Mouse (Mus musculus) left cerebral cortex, postnatal 10 days (tissue): ENCODE results near the gene Ankra2. TPM values are rescaled to one million over a fixed set of nuclear protein-coding genes. Genes with fewer than 3 reads are reported as not detected.

Source experiments
- total RNA-seq, 2 experiments: library from RNA; stranded (reverse); gene quantifications; 2 replicates each; pipeline ENCODE4 v1.2.3; 2021

The Ankra2 gene
- total RNA-seq, 2 experiments from 2014 or later: 62.1 to 62.4 TPM

Other genes starting within 250 kb of the Ankra2 start
- gene Arhgef28, start 56.6 kb upstream of the Ankra2 start, total RNA-seq: 10 to 100 TPM; 52.0 to 54.8 TPM
- gene Utp15, start within 50 bp of the Ankra2 start, total RNA-seq: 10 to 100 TPM; 20.9 to 21.5 TPM
- not detected for gene Gm21976, start 16.8 kb downstream of the Ankra2 start, total RNA-seq
- 100 to 1,000 TPM; 219 to 230 TPM for gene Btf3, start 53.9 kb downstream of the Ankra2 start, total RNA-seq
- 1 to 10 TPM; 1.1 to 1.6 TPM for gene Foxd1, start 91.2 kb downstream of the Ankra2 start, total RNA-seq
- gene Gm10320, start 228.9 kb downstream of the Ankra2 start, total RNA-seq: not detected